Mouse (Mus musculus) lung, adult 2 months (tissue): ENCODE data around the gene Zmynd11.

Experiments
- CTCF ChIP-seq: fragments of 200-500 bp; IDR thresholded peaks from 2 replicates; pipeline ENCODE4 v1.5.1; 2011; ENCODE audit warnings: mild to moderate bottlenecking, low read length, control low read depth; ENCODE audit not compliant: insufficient read depth
- POLR2A ChIP-seq: fragments of 200-500 bp; IDR thresholded peaks from 2 replicates; pipeline ENCODE4 v1.6.1; 2011; ENCODE audit warnings: low read depth, mild to moderate bottlenecking, control low read depth, low read length, borderline replicate concordance; ENCODE audit errors: extremely low read depth

DNA sequence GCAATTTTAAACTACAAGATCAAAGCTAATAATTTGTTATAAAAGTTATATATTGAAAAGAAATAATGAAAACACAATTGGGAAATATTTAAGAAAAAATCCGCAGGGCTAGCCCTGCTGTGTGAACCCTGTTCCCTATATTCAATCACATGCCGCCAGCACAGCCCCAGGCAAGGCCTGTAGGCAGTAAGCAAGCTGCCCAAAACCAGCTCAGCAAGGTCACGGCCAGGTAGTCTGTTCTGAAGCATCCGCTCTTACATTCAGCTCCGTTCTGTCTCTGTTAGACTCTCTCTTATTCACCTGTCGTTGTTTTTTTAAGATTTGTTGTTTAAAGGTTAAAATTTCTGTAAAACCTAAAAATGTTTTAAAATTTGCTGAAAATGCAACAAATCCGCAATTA, 78.9 kb downstream of the Zmynd11 start:
- no peak for TF ChIP-seq CTCF
- TF ChIP-seq POLR2A = no peak
